Mouse (Mus musculus): ENCODE measurements around the gene Wdr24.
"Not testable (repeated sequence)": the region's sequence is repeated elsewhere in the genome, so short reads cannot be mapped to it uniquely, and the experiment has no call there.

Gene Wdr24

DNA sequence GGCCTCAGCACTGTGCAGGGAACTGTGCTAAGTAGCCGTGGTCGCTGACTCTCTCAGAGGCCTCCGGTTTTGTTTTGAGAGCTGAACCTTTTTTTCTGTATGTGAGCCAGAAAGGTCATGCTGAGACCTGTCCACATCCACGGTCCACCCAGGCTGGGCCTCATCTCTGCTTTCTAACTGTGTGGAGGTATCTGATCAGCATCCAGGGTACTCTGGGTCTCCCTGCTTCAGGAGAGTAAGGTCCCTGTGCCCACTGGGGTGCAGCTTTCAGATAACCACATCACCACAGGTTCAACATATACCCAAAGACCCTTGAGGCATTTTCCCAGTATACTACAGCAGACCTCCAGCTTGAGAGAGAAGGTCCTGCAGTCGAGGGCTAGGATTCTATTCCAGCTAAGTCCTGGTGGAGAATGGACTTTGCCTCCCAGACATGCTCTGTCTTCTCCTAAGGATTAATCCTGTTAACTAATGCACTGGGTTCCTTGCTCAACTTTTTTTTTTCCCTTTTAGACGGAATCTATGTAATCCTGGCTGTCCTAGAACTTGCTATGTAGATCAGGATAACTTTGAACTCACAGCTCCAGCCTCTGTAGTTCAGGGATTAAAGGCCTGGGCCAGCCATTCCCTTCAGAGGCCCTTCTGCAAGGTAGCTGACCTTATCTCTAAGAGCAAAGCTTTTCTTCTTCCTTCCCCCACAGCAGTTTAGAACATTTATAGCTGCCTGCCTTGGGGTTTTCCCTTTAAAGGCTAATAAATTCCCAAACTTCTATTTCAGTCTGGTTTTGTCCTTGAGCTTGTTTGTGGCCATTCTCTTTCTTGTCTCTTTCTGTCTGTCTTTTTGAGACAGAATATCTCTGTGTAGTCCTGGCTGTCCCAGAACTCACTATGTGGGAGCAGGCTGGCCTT, 38.5 kb downstream of the Wdr24 start:
- DNase-seq = no peak

DNA sequence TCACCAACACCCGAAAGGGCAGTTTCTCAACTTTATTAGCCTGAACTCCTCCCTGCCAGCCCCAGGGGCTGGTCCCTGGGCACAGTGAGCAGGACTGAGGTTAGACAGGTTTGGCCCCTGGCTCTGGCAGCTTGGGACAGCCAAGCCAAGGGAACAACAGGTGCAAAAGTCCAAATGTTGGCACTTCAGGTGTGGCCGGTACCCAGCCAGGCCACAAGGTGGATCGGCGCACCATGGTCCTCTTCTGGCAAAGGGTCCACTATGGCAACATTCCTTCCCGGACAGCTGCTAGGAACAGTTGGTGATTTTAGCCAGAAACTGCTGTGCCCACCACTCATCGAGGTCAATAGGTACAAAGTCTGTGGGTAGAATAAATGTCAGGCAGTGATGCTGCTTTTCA, 40.3 kb downstream of the Wdr24 start:
- no peak for DNase-seq

- DNase-seq = no peak
Measured at GRCm38 (mm10) chr17:25864311-25864710, 40.9 kb downstream of the Wdr24 start.

GRCm38 (mm10) chr17:25865288-25865687, 41.9 kb downstream of the Wdr24 start:
- no peak for DNase-seq

DNA sequence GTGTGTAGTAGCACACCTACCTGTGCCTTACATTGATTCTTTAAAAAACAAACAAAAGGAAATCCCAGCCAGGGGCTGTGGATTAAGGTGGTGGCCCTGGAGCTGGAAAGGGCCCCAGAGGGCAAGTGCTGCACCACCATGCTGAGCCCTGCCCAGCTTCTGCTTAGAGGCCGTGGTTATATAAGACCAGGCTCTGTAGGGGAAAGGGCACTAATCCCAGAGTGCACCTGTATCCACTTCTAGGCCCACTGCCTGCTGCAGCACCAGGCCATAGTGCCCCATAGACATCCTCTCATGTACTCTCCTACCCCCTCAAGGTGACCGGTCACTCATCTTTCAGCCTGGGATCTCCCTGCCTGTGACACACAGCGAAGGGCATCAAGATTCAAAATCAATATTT, 42.7 kb downstream of the Wdr24 start:
- no peak for DNase-seq

- no peak for DNase-seq
Measured at GRCm38 (mm10) chr17:25867509-25867835, 44.0 kb downstream of the Wdr24 start.

DNA sequence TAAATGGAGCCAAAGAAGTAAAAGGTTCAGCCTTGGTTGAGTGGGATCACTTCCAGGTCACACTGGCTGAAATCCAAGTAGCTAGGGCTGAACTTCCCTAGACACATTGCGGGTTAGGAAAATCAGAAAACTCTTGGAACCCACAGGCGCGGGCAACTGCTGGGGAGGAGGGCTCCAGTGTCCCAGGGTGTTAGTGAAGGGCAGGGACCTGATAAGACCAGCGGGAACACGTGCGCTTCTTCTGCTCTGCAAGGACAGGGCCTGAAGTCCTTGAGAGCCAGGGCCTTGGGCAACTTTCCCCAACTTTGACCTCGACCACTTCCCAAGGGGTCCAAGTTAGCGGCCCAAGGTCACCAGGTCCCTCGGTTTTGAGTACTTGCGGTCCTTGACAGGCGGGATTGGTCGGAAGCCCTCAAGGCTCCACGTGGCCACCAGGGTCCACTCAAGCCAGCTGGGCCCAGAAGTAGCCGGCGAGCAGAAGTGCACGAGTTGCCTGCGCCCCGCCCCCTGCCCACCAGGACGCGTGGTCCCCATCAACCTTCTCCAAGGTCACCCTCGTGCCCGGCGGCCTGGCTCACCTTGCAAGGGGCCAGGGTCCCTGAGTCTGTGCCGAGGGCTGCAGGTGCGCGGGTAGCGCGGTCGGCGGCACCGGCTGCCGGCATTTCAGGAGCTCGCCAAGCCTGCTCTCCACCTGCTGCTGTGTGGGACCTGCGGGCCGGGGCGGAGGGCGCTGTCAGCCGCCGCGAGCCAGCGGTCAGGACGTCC, 44.6 kb downstream of the Wdr24 start:
- peak; percentile 59 for DNase-seq

DNA sequence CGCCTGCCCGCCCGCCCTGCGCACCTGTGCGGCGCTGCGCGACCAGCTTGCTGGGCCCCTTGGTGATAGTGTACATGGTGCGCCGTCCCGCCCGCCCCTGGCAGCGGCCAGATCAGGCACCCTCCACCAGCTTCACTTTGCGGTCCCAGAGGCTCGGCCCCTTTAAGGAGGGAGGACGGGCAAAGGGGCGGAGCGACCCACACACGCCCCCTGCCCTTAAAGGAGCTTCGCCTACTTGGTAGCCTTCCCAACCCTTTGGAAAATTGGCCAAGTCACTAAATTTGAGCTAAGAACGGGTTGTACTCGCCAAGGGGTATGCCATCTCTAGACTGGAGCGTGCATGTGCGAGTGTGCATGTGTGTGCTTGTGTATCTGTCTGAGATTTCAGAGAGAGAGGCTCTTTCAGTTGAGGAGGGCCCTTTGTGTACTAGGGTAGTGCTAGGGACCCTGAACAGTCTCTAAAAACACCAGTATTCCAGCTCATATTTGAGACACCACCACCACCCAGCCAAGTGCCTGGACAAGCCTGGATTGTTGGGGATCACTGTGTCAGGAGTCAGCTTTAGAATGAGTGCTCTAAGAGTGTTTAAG, 45.3 kb downstream of the Wdr24 start, which contains the start of gene Mcrip2:
Gene Mcrip2 (minus strand): TSS at position 164 of the 591 bp plus-strand sequence.
- DNase-seq = peak; percentile 90

DNA sequence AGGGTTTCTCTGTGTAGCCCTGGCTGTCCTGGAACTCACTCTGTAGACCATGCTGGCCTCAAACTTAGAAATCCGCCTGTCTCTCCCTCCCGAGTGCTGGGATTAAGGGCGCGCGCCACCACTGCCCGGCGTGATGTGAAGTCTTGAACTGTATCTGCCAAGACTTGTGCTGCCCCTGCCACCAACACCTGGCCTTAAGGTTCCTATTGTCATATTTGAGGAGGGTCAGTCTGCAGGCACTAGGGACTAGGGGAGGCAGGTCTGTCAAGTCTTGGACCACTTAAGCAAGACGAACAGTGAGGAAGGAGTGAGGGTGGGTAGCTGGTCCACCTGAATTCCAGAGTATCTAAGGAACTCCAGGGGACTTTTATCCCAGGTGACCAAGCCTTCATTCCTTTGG, 46.1 kb downstream of the Wdr24 start:
- no peak for DNase-seq

DNA sequence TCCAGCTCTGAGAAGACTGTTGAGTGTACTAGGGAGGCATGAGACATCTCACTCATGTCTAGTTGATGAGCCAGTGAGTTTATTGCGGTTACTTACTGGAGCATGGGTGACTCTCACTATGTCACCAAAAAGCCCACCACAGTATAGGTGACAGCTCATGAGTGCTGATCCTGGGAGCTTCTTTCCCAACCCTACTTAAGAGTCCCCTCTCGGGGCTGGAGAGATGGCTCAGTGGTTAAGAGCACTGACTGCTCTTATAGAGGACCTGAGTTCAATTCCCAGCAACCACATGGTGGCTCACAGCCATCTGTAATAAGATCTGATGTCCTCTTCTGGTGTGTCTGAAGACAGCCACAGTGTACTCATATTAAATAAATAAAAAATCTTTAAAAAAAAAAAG, 46.5 kb downstream of the Wdr24 start:
- DNase-seq = no peak

GRCm38 (mm10) chr17:25871566-25871965, 48.1 kb downstream of the Wdr24 start:
- DNase-seq = not testable (repeated sequence)

GRCm38 (mm10) chr17:25872676-25873075, 49.2 kb downstream of the Wdr24 start:
- no peak for DNase-seq

DNA sequence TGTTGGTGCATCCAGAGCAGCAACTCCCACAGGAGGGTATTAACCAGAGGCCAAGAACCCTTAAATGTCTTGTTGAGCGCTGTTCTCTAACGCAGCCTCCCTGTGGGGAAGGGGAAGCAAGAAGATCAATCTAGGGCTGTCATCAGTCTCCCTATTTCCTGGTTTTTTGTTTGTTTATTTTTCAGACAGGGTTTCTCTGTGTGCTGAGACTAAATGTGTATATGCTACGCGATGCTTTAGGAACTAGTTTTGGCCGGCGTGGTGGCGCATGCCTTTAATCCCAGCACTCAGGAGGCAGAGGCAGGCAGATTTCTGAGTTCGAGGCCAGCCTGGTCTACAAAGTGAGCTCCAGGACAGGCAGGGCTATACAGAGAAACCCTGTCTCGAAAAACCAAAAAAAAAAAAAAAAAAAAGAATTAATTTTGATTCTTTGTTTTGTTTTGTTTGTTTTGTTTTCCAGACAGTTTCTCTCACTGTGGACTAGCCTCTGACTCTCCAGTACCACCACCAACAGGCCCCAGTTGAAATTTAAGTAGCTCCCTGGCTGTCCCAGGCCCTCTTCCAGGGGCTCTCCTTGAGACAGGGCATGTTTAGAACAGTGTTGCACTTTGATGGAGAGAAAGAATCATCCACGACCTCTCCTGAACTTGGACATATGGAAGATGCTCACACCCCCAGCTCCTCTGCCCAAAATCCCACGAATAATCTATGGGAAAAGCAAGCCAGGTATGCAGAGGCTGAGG, 50.1 kb downstream of the Wdr24 start:
- DNase-seq = no peak

GRCm38 (mm10) chr17:25874148-25874720, 50.8 kb downstream of the Wdr24 start:
- no peak for DNase-seq

DNA sequence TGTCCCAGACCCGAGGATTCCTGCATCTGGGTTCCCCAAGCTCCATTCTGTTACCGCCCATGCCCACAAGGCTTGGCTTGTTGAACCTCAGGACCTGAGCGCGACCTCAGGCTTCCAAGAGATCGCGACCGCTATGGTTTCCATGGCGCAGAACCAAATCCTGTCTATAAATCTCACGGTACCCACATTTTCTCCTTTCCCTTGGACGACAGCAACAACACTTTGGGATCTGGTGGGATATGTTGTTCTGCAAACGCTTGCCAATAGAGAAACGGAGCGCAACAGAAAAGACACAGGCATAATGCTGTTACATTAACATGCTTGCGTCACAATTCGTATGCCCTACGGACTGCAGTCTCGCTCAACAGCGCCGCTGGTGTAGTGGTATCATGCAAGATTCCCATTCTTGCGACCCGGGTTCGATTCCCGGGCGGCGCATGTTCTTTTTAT, 51.3 kb downstream of the Wdr24 start, which contains the start of gene Mettl26:
Gene Mettl26 (plus strand): TSS at position 354 of the 450 bp plus-strand sequence.
- DNase-seq = peak; percentile 89

DNA sequence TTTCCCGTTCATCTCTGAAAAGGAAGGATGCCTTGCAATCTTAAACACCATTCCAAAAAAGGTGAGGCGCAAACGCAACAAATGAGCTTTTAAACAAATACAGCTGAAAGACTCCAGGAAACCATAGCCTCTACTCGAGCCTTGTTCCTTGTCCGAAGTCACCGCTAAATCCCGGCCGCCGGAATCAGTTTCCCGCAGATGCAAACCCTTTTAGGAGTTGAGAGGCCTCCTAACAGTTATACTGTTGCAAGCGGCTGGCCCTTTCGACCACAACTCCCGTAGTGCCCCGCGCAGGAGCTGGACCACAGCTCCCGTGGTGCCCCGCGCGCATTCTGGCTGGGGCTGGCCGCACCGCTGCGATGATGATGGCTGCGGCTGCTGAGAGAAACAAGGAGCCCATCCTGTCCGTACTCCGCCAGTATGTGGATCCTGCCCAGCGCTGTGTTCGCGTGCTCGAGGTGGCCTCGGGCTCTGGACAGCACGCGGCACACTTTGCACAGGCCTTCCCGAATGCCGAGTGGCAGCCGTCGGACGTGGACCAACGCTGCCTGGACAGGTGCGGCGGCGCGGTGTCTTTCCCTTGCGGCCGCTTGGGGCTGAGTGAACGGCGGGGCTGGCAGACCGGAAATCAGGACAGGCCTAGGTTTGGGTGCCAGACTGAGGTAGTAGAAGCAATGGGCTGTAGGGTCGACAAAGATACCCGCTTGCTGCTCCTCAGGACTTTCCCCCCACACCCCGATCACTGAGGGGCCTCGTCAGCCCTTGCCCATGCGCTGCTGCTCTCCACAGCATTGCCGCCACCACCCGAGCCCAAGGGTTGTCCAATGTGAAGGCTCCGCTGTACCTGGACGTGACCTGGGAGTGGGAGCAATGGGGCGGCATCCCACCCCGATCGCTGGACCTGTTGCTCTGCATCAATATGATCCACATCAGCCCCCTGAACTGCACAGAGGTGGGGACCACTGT, 52.0 kb downstream of the Wdr24 start:
- DNase-seq = peak; percentile 95

DNA sequence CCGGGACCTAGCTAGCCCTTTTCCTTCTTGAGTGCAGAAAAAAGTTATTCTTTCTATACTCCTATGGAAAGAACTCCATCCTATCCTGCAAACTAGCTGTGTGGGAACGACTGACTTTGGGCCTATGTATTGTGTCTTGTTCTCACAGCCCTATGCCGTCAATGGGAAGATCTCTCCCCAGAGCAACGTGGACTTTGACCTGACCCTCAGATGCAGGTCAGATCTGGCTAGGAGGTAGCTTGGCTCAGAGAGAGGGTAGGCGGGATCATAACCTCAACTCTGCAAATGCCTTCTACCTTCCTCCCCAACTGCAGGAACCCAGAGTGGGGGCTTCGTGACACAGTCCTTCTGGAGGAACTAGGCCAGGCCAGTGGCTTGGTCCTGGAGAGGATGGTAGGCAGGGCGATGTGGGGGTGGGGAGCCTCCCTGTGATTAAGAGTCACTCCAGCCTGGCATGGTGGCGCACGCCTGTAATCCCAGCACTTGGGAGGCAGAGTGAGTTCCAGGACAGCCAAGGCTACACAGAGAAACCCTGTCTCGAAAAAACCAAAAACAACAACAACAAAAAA, 53.0 kb downstream of the Wdr24 start:
- DNase-seq = no peak

DNA sequence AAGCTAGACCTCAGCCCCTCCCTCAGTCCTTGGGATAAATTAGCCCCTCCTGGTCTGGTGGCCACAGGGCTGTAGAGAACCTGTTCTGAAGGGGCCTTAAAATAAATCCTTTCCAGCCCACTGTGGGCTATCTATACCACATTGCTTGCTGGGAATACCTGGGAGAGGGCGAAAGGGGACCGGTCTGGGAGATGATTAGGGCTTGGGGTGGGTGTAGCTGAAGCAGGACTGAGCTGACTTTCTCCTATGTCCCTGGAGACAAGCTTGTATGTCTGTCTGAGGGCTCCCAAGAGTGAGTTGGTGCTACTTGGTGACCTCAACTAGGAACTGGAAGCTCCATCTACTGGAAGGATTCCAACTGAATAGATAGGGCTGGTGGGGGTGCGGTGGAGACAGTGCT, 53.6 kb downstream of the Wdr24 start:
- no peak for DNase-seq

DNA sequence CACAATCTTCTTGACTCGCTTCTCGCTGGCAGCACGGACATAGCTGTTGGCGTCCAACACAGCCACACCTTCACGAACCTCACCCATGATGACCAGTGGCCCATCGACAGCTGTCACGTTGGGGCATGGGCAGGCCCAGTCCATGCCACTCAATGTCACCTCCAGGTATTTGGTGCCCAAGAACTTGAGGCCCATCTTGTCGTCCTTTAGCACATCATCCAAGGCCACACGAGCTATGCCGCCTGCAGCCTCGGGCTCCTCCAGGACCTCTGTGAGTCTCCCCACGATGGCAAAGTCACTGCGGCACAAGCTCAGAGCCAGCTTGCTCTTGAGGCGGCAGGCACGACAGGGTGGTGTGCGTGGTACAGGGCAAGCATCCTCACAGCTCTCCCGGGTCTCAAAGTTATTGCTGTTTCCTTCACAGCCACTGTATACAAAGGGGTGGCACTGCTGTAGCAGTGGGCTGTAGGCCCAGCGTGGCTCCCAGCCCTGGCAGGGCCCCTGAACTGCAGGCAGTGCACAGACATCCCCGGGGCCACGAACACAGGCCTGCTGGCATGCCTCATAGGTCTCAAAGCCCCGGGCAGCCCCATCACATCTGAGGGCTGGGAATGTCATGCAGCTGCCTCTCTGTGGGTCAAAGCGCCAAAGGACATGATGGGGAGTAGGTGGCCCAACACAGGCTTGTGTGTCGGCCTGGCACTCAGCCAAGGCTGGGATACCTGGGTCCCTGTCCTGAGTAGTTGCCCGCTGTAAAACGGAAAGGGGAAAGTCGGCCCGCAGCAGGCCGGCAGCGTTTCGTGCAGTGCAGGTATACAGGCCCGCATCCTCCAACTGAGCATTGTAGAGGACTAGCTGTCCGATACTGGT, 54.5 kb downstream of the Wdr24 start:
- DNase-seq = no peak

All from embryo, embryonic 11 days (tissue).